Mouse (Mus musculus): ENCODE data around the gene Mef2a.

DNA sequence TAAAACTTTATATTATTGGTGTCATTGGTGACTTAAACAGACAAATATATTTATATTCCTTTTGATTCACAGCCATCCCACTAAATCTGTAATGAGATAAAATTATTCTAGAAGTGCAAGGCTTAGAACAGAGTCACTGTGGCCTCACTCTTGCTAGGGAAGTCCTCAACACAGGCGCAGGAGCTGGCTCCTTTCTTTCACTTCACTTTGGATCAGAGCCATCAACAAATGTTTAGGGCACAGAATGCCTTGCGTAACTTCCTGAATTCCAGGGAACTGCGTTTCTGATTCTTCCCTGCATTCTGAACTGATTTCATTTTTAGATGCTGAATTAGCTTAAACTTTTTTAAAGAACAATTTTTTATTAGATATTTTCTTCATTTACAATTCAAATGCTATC is 130.7 kb downstream of the Mef2a start:
- TF ChIP-seq POLR2AphosphoS2 (IDR thresholded peaks at IDR 0.05; ENCODE audit: insufficient read length, low read depth) (no peak), POLR2A (IDR thresholded peaks at IDR 0.05; ENCODE audit: insufficient read length, low read depth) (no peak), TCF12 (IDR thresholded peaks at IDR 0.05; ENCODE audit: insufficient read depth, poor library complexity, severe bottlenecking) (no peak), CEBPB (IDR thresholded peaks at IDR 0.05; ENCODE audit: insufficient read depth, poor library complexity, severe bottlenecking) (no peak), MAX (IDR thresholded peaks at IDR 0.05; ENCODE audit: low read depth) (no peak), USF1 (IDR thresholded peaks at IDR 0.05; ENCODE audit: low read depth) (no peak), E2F4 (IDR thresholded peaks at IDR 0.05; ENCODE audit: insufficient read depth) (no peak), MYOG (IDR thresholded peaks at IDR 0.05; ENCODE audit: control insufficient read depth in 1 of 3, insufficient read depth in 1 of 3, insufficient read length in 2 of 3, low read depth in 2 of 3) (no peak), MYOD1 (IDR thresholded peaks at IDR 0.05; ENCODE audit: control insufficient read depth in 1 of 3, insufficient read length in 2 of 3, low read depth in 2 of 3) (no peak)

All from myocyte (in vitro differentiated cells).